Mouse (Mus musculus) kidney, embryonic 14.5 days (tissue): ENCODE results near the gene Klk1b1. TPM values are rescaled to one million over a fixed set of nuclear protein-coding genes. Genes with fewer than 3 reads are reported as not detected.
"Not testable (repeated sequence)": the region's sequence is repeated elsewhere in the genome, so short reads cannot be mapped to it uniquely, and the experiment has no call there.

ENCODE experiments used
- ATAC-seq: fragments of 200-750 bp; cut with Nextera tagmentation; 2 replicates; pipeline ENCODE4 v1.8.0; 2017; ENCODE audit warnings: moderate number of reproducible peaks, mild to moderate bottlenecking, moderate TSS enrichment, moderate library complexity; ENCODE audit not compliant: low FRiP score, low TSS enrichment
- H3K27ac ChIP-seq: fragments of 300-500 bp; sonication (generic); 2 replicates; pipeline ENCODE4 v1.5.1; 2014; ENCODE audit warnings: low read depth, mild to moderate bottlenecking, low read length, moderate library complexity, mixed read lengths
- H3K27me3 ChIP-seq: fragments of 300-500 bp; sonication (generic); 2 replicates; pipeline ENCODE4 v1.6.1; 2014; ENCODE audit warnings: mild to moderate bottlenecking, low read length; ENCODE audit not compliant: control insufficient read depth, insufficient read depth
- H3K36me3 ChIP-seq: fragments of 300-500 bp; sonication (generic); 2 replicates; pipeline ENCODE4 v1.6.1; 2014; ENCODE audit warnings: low read length, mixed read lengths; ENCODE audit not compliant: control insufficient read depth, insufficient read depth
- H3K4me1 ChIP-seq: fragments of 300-500 bp; sonication (generic); 2 replicates; pipeline ENCODE4 v1.6.1; 2014; ENCODE audit warnings: low read length, mixed read lengths; ENCODE audit not compliant: control insufficient read depth, insufficient read depth
- H3K4me2 ChIP-seq: fragments of 300-500 bp; sonication (generic); replicated peaks from 2 replicates; pipeline ENCODE4 v1.6.1; 2014; ENCODE audit warnings: low read depth, mild to moderate bottlenecking, low read length
- H3K4me3 ChIP-seq: fragments of 300-500 bp; sonication (generic); 2 replicates; pipeline ENCODE4 v1.5.1; 2014; ENCODE audit warnings: mild to moderate bottlenecking, low read length
- H3K9ac ChIP-seq: fragments of 300-500 bp; sonication (generic); 2 replicates; pipeline ENCODE4 v1.6.1; 2014; ENCODE audit warnings: low read depth, mild to moderate bottlenecking, low read length, moderate library complexity
- H3K9me3 ChIP-seq: fragments of 300-500 bp; sonication (generic); 2 replicates; pipeline ENCODE4 v1.6.1; 2016; ENCODE audit warnings: low read length; ENCODE audit not compliant: control insufficient read depth
- WGBS: fragments of 180-500 bp; shearing (Covaris S2); extraction: QIAGEN DNeasy Blood & Tissue Kit; methylation state at CpG from one replicate; pipeline ENCODE4 v1.1.7; 2014; 5-methylcytosine and 5-hydroxymethylcytosine counted together
- polyA plus RNA-seq: library from polyadenylated mRNA; unstranded; fragments of >200 nt; fragmentation: Nextera tagmentation; extraction: Ambion mirVana; gene quantifications from 2 replicates; pipeline ENCODE4 v1.2.1, GENCODE M21; 2014

Gene Klk1b1
- polyA plus RNA-seq, 1 experiment from 2014 or later: not detected

DNA sequence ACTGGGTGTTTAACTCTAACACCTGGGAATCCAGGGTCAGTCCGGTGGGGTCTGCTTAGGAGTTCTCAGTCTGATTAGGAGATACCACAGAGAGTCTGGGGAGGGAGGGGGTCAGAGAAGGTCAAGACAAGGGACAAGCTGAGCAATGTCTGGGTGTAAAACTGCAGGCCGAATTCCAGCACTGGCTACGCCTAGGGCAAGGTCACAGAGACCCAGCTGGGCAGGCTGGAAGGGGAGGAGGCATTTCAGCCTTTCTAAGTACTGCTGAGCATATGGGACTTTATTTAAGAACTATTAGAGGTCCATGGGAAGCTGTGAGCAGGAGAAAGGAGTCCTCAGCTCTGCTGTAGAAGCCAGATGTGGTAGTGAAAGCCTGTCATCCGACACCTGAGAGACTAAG lies 34.2 kb upstream of the Klk1b1 start:
- H3K4me3 ChIP-seq: no peak overlapping the region
- H3K4me1 ChIP-seq: no peaks in the 10 kb centered on the region; the same call in 1 of the 2 replicates
- no peaks in the 10 kb centered on the region for H3K9me3 ChIP-seq
- no peaks in the 10 kb centered on the region for H3K36me3 ChIP-seq
- no peak overlapping the region for H3K9ac ChIP-seq
- H3K4me2 ChIP-seq: no peak overlapping the region
- no peaks in the 10 kb centered on the region for H3K27me3 ChIP-seq
- no peak overlapping the region for H3K27ac ChIP-seq
- 53% methylated on average over 4 of the region's 4 CpGs for WGBS
- ATAC-seq: no peak

DNA sequence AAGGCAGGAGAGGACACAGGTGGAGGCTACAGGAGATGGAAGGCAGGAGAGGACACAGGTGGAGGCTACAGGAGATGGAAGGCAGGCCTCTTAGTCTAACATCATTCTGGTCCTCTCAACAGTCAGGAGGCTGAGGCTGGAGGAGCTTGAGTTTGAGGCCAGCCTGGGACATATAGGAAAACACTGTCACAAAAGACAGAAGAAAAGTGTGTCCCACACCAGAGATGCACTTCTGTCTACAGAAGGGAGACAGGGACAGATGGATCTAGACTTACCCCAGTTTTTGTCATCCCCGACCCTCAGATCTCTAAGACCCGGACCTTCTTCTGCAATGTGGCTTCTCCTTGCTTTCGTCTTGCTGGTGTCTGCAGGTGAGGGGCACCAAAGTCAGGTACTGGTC lies 33.1 kb upstream of the Klk1b1 start, which contains the start of gene Klk15:
Klk15 (plus strand) TSS at position 301 of the 400 bp plus-strand sequence.
- no peak within 1 kb of the TSS for H3K27ac ChIP-seq
- no peak for ATAC-seq
- no peak within 1 kb of the TSS for H3K9ac ChIP-seq
- H3K27me3 ChIP-seq: no peaks in the 10 kb centered on the region
- 97% methylated on average over 3 of the region's 3 CpGs for WGBS
- no peak within 1 kb of the TSS for H3K4me3 ChIP-seq
- H3K4me2 ChIP-seq: no peak within 1 kb of the TSS
- no peaks in the 10 kb centered on the region for H3K9me3 ChIP-seq
- H3K4me1 ChIP-seq: no peaks in the 10 kb centered on the region; the same call in 1 of the 2 replicates
- H3K36me3 ChIP-seq: no peaks in the 10 kb centered on the region

DNA sequence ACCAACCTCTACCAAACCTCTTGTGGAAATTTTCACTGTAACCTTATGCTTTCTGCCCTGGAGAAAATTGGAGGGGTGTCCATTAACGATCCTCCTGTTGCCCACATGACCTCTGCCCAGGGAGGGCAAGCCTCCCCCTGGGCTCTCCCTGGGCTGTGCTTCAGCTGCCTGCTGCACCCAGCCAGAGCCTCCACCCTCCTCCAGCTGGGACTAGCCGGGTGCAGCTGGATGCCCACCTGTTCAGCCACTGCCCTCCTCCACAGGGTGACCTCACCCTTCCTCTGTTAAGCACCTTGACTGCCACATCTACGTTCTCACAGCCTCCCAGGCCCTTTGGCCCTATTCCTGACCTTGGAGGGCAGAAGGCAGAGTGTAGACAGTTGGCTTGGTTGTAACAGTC lies 31.8 kb upstream of the Klk1b1 start:
- no peak overlapping the region for H3K4me2 ChIP-seq
- no peak overlapping the region for H3K9ac ChIP-seq
- WGBS: 19% methylated on average over 3 of the region's 3 CpGs
- ATAC-seq: peak; percentile 73
- H3K4me3 ChIP-seq: no peak overlapping the region
- H3K9me3 ChIP-seq: no peaks in the 10 kb centered on the region
- no peaks in the 10 kb centered on the region for H3K27me3 ChIP-seq
- no peak overlapping the region for H3K27ac ChIP-seq
- no peaks in the 10 kb centered on the region; the same call in 1 of the 2 replicates for H3K4me1 ChIP-seq
- no peaks in the 10 kb centered on the region for H3K36me3 ChIP-seq

DNA sequence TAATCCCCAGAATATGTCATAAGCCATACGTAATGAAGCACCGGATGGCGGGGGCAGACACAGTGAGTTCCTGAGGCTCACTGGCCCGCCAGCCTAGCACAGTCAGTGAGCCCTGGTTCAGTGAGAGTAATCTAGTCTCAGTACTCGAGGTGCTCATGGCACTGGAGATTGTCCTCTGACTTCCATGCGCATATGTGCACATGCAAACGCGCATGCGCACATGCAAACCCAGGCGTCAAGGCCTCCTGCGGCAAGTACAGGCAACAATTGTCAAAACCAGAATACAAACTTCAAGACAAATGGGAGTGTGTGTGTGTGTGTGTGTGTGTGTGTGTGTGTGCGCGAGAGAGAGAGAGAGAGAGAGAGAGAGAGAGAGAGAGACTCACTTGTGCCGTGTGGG lies 30.0 kb upstream of the Klk1b1 start:
- H3K9me3 ChIP-seq: no peaks in the 10 kb centered on the region
- 87% methylated on average over 14 of the region's 14 CpGs for WGBS

DNA sequence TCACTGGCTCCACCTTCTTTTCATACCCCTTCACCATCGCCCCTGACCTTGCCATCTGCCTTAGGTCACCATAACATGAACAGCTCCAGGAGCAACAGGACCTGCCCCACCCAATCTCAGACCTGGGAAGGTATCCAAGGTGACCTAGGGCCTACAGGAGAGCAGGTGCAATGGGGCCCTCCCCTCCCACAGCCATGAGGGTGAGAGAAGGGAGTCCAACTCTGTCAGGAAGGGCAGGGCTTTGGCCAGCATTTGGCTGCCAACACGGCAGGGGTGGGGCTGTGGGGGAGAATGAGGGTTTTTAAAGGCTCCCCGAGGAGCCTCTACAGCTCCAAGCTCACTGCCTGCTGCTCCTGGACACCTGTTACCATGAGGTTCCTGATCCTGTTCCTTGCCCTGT lies 24.3 kb upstream of the Klk1b1 start:
- H3K4me2 ChIP-seq, H3K36me3 ChIP-seq, H3K4me1 ChIP-seq, H3K27ac ChIP-seq, H3K9me3 ChIP-seq, ATAC-seq, H3K27me3 ChIP-seq, H3K4me3 ChIP-seq, H3K9ac ChIP-seq: not testable (repeated sequence)
- 75% methylated on average over 3 of the region's 3 CpGs for WGBS

More for the DNA sequence above, 30.0 kb upstream of the Klk1b1 start:
- no peak for ATAC-seq
- H3K4me3 ChIP-seq: no peak overlapping the region
- H3K4me1 ChIP-seq: no peaks in the 10 kb centered on the region; the same call in 1 of the 2 replicates
- no peaks in the 10 kb centered on the region for H3K27me3 ChIP-seq
- H3K27ac ChIP-seq: no peak overlapping the region
- H3K4me2 ChIP-seq: no peak overlapping the region
- no peak overlapping the region for H3K9ac ChIP-seq
- no peaks in the 10 kb centered on the region for H3K36me3 ChIP-seq

DNA sequence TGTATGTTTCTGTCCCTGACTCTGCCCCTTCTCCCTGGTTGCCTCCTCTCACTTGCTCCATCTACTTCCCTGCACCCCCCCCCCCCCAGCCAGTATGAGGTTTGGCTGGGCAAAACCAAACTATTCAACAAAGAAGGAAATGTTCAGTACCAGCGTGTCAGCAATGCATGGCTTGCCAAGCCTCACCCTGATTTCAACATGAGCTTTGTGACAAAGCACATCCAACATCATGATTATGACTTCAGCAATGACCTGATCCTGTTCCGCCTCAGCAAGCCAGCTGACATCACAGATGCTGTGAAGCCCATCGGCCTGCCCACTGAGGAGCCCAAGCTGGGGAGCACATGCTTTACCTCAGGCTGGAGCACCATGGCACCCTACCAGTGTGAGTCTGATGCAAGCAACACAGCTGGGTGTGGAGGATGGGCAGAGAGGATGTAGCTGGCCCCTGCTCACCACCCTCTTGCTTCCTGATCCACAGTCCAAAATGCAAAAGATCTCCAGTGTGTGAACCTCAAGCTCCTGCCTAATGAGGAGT lies 21.8 kb upstream of the Klk1b1 start:
- ATAC-seq: no peak
- no peaks in the 10 kb centered on the region for H3K9me3 ChIP-seq
- H3K4me2 ChIP-seq: no peak overlapping the region
- no peaks in the 10 kb centered on the region for H3K4me1 ChIP-seq
- H3K36me3 ChIP-seq: no peaks in the 10 kb centered on the region
- 83% methylated on average over 3 of the region's 3 CpGs for WGBS
- H3K4me3 ChIP-seq: no peak overlapping the region
- H3K27me3 ChIP-seq: no peaks in the 10 kb centered on the region
- no peak overlapping the region for H3K9ac ChIP-seq
- no peak overlapping the region for H3K27ac ChIP-seq

DNA sequence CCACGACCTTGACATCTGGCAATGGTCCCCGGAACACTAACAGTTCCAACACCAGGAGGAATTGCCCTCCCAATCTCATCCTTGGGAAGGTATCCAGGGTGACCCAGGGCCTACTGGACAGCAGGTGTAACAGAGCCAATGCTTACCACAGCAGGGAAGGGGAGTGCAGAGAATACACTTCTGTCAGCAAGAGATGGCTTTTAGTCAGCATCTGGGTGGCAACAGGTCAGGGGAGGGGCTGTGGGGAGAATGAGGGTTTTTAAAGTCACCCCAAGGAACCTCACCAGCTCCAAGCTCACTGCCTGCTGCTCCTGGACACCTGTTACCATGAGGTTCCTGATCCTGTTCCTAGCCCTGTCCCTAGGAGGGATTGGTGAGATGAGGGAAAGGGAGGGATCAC lies 16.2 kb upstream of the Klk1b1 start, which contains the start of gene Klk1b8:
Klk1b8 (plus strand) TSS at position 301 of the 400 bp plus-strand sequence.
- 81% methylated on average over 2 of the region's 2 CpGs for WGBS
- H3K4me2 ChIP-seq: no peak within 1 kb of the TSS
- no peak within 1 kb of the TSS for H3K9ac ChIP-seq
- H3K27me3 ChIP-seq: no peaks in the 10 kb centered on the region
- no peak for ATAC-seq
- H3K9me3 ChIP-seq: no peaks in the 10 kb centered on the region
- no peaks in the 10 kb centered on the region for H3K4me1 ChIP-seq
- H3K4me3 ChIP-seq: no peak within 1 kb of the TSS
- no peaks in the 10 kb centered on the region for H3K36me3 ChIP-seq
- H3K27ac ChIP-seq: no peak within 1 kb of the TSS

DNA sequence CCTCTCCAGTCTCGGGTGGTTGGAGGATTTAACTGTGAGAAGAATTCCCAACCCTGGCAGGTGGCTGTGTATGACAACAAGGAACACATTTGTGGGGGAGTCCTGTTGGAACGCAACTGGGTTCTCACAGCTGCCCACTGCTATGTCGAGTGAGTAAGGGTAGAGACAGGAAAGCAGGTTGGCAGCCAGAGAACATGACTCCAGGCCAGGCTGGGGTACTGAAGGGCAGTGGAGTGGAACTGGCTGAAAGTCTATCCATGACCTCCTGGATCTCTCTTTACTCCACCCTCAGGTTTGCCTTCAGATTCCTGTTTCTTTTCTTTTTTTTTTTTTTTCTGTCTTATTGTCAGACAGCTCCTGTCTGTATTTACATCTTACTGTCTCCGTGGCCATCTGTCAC lies 13.8 kb upstream of the Klk1b1 start:
- Histone ChIP-seq H3K36me3 (no peaks in the 10 kb centered on the region), H3K4me2 (no peak overlapping the region), H3K9ac (no peak overlapping the region), H3K4me3 (no peak overlapping the region), H3K27ac (no peak overlapping the region), H3K9me3 (no peaks in the 10 kb centered on the region), H3K27me3 (no peaks in the 10 kb centered on the region), H3K4me1 (no peaks in the 10 kb centered on the region)
- peak; percentile 78 for ATAC-seq
- WGBS: 37% methylated on average over 4 of the region's 4 CpGs

DNA sequence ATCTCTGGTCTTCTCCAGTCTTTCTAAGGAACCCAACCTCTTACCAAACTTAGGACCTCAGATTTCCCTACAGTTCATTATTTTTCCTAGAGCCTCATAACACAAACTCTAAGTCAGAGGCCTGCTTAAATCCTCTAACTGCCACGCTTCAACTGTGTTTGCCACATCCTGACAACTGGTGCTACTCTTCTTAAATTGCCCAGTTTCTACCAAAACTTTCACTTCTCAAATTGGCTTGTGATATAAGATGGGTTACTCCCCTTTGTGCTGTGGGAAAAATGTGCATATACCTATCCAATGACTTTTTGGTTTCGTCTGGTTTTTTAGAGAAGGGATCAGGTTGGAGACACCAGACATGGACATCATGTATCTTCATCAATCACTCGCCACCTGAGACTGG lies 507 bp downstream of the Klk1b1 start:
- Histone ChIP-seq H3K9ac (no peak overlapping the region), H3K4me2 (no peak overlapping the region), H3K4me1 (no peaks in the 10 kb centered on the region), H3K27ac (no peak overlapping the region), H3K4me3 (no peak overlapping the region), H3K9me3 (no peaks in the 10 kb centered on the region), H3K36me3 (no peaks in the 10 kb centered on the region), H3K27me3 (no peaks in the 10 kb centered on the region)
- ATAC-seq: no peak
- 76% methylated on average over 3 of the region's 3 CpGs for WGBS
